Mouse (Mus musculus) embryonic facial prominence, embryonic 15.5 days (tissue): Measurements from ENCODE around the gene Muc13. TPM values are rescaled to one million over a fixed set of nuclear protein-coding genes. Genes with fewer than 3 reads are reported as not detected.

Experiments
- ATAC-seq: fragments of 200-750 bp; cut with Nextera tagmentation; 2 replicates; pipeline ENCODE4 v1.8.0; 2017; ENCODE audit warnings: low read depth, moderate TSS enrichment; ENCODE audit not compliant: insufficient number of reproducible peaks, low FRiP score, low TSS enrichment
- H3K27ac ChIP-seq: fragments of 300-500 bp; sonication (generic); replicated peaks from 2 replicates; pipeline ENCODE4 v1.5.1; 2015; ENCODE audit warnings: mild to moderate bottlenecking, inconsistent platforms
- H3K27me3 ChIP-seq: fragments of 300-500 bp; sonication (generic); 2 replicates; pipeline ENCODE4 v1.6.1; 2015; ENCODE audit warnings: inconsistent platforms
- H3K36me3 ChIP-seq: fragments of 300-500 bp; sonication (generic); 2 replicates; pipeline ENCODE4 v1.6.1; 2015; ENCODE audit warnings: mild to moderate bottlenecking, inconsistent platforms
- H3K4me1 ChIP-seq: fragments of 300-500 bp; sonication (generic); 2 replicates; pipeline ENCODE4 v1.6.1; 2015; ENCODE audit warnings: inconsistent platforms
- H3K4me2 ChIP-seq: fragments of 300-500 bp; sonication (generic); replicated peaks from 2 replicates; pipeline ENCODE4 v1.6.1; 2015; ENCODE audit warnings: mild to moderate bottlenecking, inconsistent platforms
- H3K4me3 ChIP-seq: fragments of 300-500 bp; sonication (generic); replicated peaks from 2 replicates; pipeline ENCODE4 v1.5.1; 2015; ENCODE audit warnings: mild to moderate bottlenecking, inconsistent platforms
- H3K9ac ChIP-seq: fragments of 300-500 bp; sonication (generic); 2 replicates; pipeline ENCODE4 v1.6.1; 2015; ENCODE audit warnings: inconsistent platforms
- H3K9me3 ChIP-seq: fragments of 300-500 bp; sonication (generic); replicated peaks from 2 replicates; pipeline ENCODE4 v1.6.1; 2016; ENCODE audit warnings: inconsistent platforms
- WGBS: fragments of 180-500 bp; shearing (Covaris S2); methylation state at CpG from one replicate; pipeline ENCODE4 v1.1.7; 2015; 5-methylcytosine and 5-hydroxymethylcytosine counted together
- polyA plus RNA-seq: library from polyadenylated mRNA; unstranded; fragments of >200 nt; fragmentation: Nextera tagmentation; extraction: Ambion mirVana; gene quantifications from 2 replicates; pipeline ENCODE4 v1.2.1, GENCODE M21; 2015

Muc13 gene
- polyA plus RNA-seq, 1 experiment from 2014 or later: 0.52 TPM

- Histone ChIP-seq H3K27me3 (no peaks in the 10 kb centered on the region), H3K4me1 (no peaks in the 10 kb centered on the region), H3K4me3 (no peak overlapping the region), H3K27ac (no peak overlapping the region), H3K9ac (no peak overlapping the region), H3K4me2 (no peak overlapping the region), H3K36me3 (no peaks in the 10 kb centered on the region), H3K9me3 (no peaks in the 10 kb centered on the region)
- no peak for ATAC-seq
- WGBS: 76% methylated on average over 7 of the region's 7 CpGs
Observed at GRCm38 (mm10) chr16:33786657-33787390, 7.0 kb upstream of the Muc13 start.

DNA sequence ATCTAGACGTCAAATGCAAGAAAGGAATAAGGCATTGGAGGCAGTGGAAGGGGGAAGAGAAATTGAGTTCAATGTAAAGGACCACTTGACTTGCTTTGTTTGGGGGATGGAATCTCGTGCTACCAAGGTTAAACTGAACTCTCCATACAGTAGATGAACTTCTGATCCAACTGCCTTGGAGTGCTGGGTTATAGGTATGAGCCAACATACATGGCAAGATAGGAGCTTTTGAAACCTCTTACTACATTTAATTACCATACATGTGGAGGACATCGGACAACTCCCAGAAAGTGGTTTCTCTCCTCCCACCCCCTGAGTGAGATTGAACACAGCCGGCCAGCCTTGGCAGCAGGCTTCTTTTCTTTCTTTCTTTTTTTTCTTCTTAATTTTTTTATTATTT is 1.3 kb downstream of the Muc13 start:
- Histone ChIP-seq H3K9ac (no peak overlapping the region), H3K4me2 (no peak overlapping the region), H3K27me3 (no peaks in the 10 kb centered on the region), H3K9me3 (no peaks in the 10 kb centered on the region), H3K27ac (no peak overlapping the region), H3K4me1 (no peaks in the 10 kb centered on the region), H3K36me3 (no peaks in the 10 kb centered on the region), H3K4me3 (no peak overlapping the region)
- ATAC-seq: no peak
- 60% methylated on average over 4 of the region's 4 CpGs for whole genome bisulfite sequencing

DNA sequence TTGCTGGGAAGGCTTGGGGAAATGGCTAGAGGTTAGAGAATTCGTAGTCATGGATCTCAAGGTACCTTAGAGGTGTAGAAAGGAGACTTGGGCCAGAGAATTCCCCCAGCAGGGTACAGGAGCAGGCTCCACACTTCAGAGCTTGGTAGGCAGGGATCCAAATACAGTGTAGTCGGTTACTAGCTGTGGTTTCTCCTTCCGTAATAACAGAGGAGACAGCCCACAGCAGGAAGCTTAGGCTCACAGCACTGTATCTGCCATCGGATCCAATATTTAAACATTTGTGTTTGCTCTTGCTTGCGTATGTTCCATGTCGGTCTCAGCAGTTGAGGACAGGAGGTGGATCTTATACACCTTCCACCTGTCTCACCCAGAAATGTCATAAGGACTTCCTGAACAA is 2.0 kb downstream of the Muc13 start:
- H3K4me2 ChIP-seq: no peak overlapping the region
- H3K9me3 ChIP-seq: no peaks in the 10 kb centered on the region
- no peak for ATAC-seq
- no peaks in the 10 kb centered on the region for H3K4me1 ChIP-seq
- 80% methylated on average over 6 of the region's 6 CpGs for WGBS
- no peak overlapping the region for H3K27ac ChIP-seq
- no peak overlapping the region for H3K9ac ChIP-seq
- H3K27me3 ChIP-seq: no peaks in the 10 kb centered on the region
- no peak overlapping the region for H3K4me3 ChIP-seq
- no peaks in the 10 kb centered on the region for H3K36me3 ChIP-seq

DNA sequence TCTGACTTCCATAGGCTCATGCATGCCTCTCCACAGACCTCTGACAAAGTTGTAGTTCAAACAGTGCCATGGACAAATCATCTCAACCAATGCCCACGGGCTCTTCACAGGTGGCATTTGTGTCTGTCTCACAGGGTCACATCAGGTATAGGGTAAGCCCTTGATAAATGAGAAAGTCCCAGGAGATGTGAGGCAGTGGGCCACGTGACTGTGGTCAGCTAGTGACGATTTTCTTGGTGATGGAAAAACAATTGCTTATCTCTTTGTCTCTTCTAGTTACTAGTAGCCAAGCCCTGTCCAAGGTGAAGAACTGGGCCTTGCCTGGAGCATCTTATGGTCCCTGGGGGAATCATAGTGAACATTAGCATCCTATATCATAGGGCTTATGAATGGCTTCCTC is 2.9 kb downstream of the Muc13 start:
- H3K4me1 ChIP-seq: no peaks in the 10 kb centered on the region
- no peaks in the 10 kb centered on the region for H3K9me3 ChIP-seq
- no peak overlapping the region for H3K9ac ChIP-seq
- no peak overlapping the region for H3K4me2 ChIP-seq
- no peak overlapping the region for H3K4me3 ChIP-seq
- H3K27me3 ChIP-seq: no peaks in the 10 kb centered on the region
- H3K27ac ChIP-seq: no peak overlapping the region
- 83% methylated on average over 3 of the region's 3 CpGs for WGBS
- H3K36me3 ChIP-seq: no peaks in the 10 kb centered on the region
- no peak for ATAC-seq

GRCm38 (mm10) chr16:33797860-33798259 is 4.0 kb downstream of the Muc13 start:
- Histone ChIP-seq H3K27me3 (no peaks in the 10 kb centered on the region), H3K4me3 (no peak overlapping the region), H3K36me3 (no peaks in the 10 kb centered on the region), H3K4me1 (no peaks in the 10 kb centered on the region), H3K9me3 (no peaks in the 10 kb centered on the region), H3K9ac (no peak overlapping the region), H3K4me2 (no peak overlapping the region), H3K27ac (no peak overlapping the region)
- ATAC-seq: no peak
- 53% methylated on average over 5 of the region's 5 CpGs for WGBS

GRCm38 (mm10) chr16:33810002-33810401 is 16.2 kb downstream of the Muc13 start:
- Histone ChIP-seq H3K36me3 (no peaks in the 10 kb centered on the region), H3K27ac (no peak overlapping the region), H3K4me2 (no peak overlapping the region), H3K4me3 (no peak overlapping the region), H3K9ac (no peak overlapping the region), H3K27me3 (no peaks in the 10 kb centered on the region), H3K4me1 (no peaks in the 10 kb centered on the region), H3K9me3 (no peaks in the 10 kb centered on the region)
- no peak for ATAC-seq
- 70% methylated on average over 3 of the region's 3 CpGs for WGBS

DNA sequence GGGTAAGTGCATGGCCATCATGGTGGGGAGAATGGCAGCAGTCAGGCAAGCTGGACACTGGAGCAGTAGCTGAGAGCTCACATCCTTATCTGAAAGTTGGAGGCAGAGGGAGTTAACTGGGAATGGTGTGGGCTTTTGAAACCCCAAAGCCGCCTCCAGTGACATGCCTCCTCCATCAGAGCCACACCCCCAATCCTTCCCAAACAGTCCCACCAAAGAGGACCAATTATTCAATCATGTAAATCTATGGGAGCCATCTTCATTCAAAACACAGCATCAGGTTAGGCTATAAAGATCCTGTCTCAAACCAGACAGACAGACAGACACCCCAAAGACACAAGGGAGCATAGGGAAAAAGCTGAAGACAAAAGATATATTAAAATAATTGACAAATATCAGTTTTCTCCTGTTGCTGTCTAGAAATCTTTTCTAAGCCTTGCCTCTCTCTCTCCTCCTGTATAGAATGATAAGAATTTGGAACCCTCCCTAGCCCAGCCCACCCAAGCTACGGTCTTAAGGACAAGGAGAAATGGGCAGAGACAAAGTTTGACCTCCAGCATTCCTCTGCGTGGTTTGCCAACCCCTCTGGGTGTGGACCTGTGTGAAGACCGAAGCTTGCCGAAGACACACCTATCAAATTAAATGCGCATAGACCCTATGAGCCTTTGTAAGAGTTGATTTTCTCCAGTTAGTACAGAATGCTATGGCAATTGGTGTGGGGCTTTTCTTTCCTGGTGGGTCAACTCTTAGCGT is 24.8 kb downstream of the Muc13 start:
- H3K9ac ChIP-seq: no peak overlapping the region
- H3K9me3 ChIP-seq: no peaks in the 10 kb centered on the region
- 0 out of 2 replicates have a peak, but pooled peaks cover 4% of the 10 kb centered on the region for H3K27me3 ChIP-seq
- no peak overlapping the region for H3K27ac ChIP-seq
- WGBS: 85% methylated on average over 7 of the region's 7 CpGs
- 0 out of 2 replicates have a peak, but pooled peaks cover 4% of the 10 kb centered on the region for H3K4me1 ChIP-seq
- H3K4me2 ChIP-seq: no peak overlapping the region
- no peaks in the 10 kb centered on the region for H3K36me3 ChIP-seq
- no peak for ATAC-seq
- no peak overlapping the region for H3K4me3 ChIP-seq

- no peak overlapping the region for H3K27ac ChIP-seq
- H3K4me2 ChIP-seq: no peak overlapping the region
- 0 out of 2 replicates have a peak, but pooled peaks cover 4% of the 10 kb centered on the region for H3K4me1 ChIP-seq
- no peaks in the 10 kb centered on the region for H3K9me3 ChIP-seq
- no peak overlapping the region for H3K9ac ChIP-seq
- WGBS: 17% methylated on average over 17 of the region's 17 CpGs
- no peaks in the 10 kb centered on the region for H3K36me3 ChIP-seq
- no peak overlapping the region for H3K4me3 ChIP-seq
- no peak for ATAC-seq
- H3K27me3 ChIP-seq: 0 out of 2 replicates have a peak, but pooled peaks cover 4% of the 10 kb centered on the region
Observed at GRCm38 (mm10) chr16:33820269-33821178, 26.7 kb downstream of the Muc13 start.

GRCm38 (mm10) chr16:33824603-33825002 is 30.8 kb downstream of the Muc13 start:
- Histone ChIP-seq H3K27me3 (0 out of 2 replicates have a peak, but pooled peaks cover 4% of the 10 kb centered on the region), H3K4me2 (no peak overlapping the region), H3K4me3 (no peak overlapping the region), H3K9ac (no peak overlapping the region), H3K36me3 (no peaks in the 10 kb centered on the region), H3K9me3 (no peaks in the 10 kb centered on the region), H3K4me1 (0 out of 2 replicates have a peak, but pooled peaks cover 9% of the 10 kb centered on the region), H3K27ac (no peak overlapping the region)
- 76% methylated on average over 6 of the region's 6 CpGs for WGBS
- no peak for ATAC-seq

DNA sequence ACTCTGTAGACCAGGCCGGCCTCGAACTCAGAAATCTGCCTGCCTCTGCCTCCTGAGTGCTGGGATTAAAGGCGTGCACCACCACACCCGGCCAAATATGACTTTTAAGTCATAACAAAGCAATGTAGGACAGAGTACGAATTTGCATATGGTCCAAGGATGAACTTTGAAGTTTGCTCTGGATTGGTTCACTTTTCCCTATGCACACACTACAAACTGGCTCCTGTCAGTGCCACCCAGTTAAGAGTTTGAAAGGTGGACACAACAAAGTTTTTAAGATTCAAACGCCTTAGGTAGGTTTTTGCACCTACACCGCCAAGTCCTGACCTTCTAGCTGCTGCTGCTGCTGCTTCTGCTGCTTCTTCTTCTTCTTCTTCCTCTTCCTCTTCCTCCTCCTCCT is 34.7 kb downstream of the Muc13 start:
- Histone ChIP-seq H3K36me3 (no peaks in the 10 kb centered on the region), H3K27me3 (no peaks in the 10 kb centered on the region), H3K27ac (no peak overlapping the region), H3K4me3 (0 out of 2 replicates have a peak overlapping the region, but pooled peaks have one; percentile 80), H3K9me3 (no peaks in the 10 kb centered on the region), H3K4me1 (peaks cover 22% of the 10 kb centered on the region), H3K4me2 (no peak overlapping the region), H3K9ac (no peak overlapping the region)
- 85% methylated on average over 7 of the region's 7 CpGs for WGBS
- no peak for ATAC-seq

DNA sequence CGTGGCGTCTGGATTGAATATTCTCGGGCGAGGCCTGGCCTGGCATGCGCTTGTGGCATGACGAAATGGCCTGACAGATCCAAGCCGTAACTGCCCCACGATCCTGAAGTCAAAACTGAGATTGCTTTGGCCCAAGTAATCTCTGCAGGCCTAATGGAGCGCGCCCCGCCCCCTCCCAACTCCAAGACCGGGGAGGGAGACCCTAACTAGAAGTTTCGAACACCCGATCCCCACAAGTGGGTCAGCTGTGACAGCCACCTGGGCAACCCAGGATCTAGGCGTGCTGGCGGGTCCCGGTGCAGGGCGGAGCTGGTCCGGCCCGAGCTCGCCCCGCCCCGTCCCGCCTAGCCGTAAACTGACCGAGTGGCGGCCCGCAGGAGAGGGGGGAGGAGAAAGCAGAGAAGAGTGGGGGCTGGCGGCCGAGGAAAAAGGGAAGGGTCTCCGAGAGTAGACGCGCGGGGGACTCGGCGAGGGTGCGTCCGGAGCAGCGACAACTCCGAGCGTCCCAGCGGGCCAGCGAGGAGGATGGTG is 35.5 kb downstream of the Muc13 start, which contains the start of gene Itgb5:
Gene Itgb5, plus strand, starts transcription at position 365 of the 531 bp plus-strand sequence.
- Histone ChIP-seq H3K4me3 (peak within 1 kb of the TSS; percentile 80), H3K36me3 (no peaks in the 10 kb centered on the region)
- WGBS: under 1% methylated on average over 43 of the region's 43 CpGs

More for the DNA sequence above, 35.5 kb downstream of the Muc13 start, which contains the start of gene Itgb5:
- H3K4me1 ChIP-seq: peaks cover 31% of the 10 kb centered on the region
- H3K4me2 ChIP-seq: peak within 1 kb of the TSS; percentile 78
- H3K9me3 ChIP-seq: no peaks in the 10 kb centered on the region
- no peaks in the 10 kb centered on the region for H3K27me3 ChIP-seq
- H3K9ac ChIP-seq: peak within 1 kb of the TSS; percentile 80
- ATAC-seq: peak; percentile 83
- H3K27ac ChIP-seq: peak within 1 kb of the TSS; percentile 93
